Mouse (Mus musculus) liver, embryonic 15.5 days (tissue): ENCODE measurements around the gene Cfap65. TPM values are rescaled to one million over a fixed set of nuclear protein-coding genes. Genes with fewer than 3 reads are reported as not detected.

Experiments used
- ATAC-seq: fragments of 200-750 bp; cut with Nextera tagmentation; 2 replicates; pipeline ENCODE4 v1.8.0; 2017; ENCODE audit warnings: moderate number of reproducible peaks, mild to moderate bottlenecking, moderate library complexity; ENCODE audit not compliant: insufficient read depth
- H3K27ac ChIP-seq: fragments of 300-500 bp; sonication (generic); replicated peaks from 2 replicates; pipeline ENCODE4 v1.5.1; 2015; ENCODE audit warnings: mild to moderate bottlenecking, inconsistent platforms
- H3K27me3 ChIP-seq: fragments of 300-500 bp; sonication (generic); 2 replicates; pipeline ENCODE4 v1.6.1; 2015; ENCODE audit warnings: mild to moderate bottlenecking, inconsistent platforms
- H3K36me3 ChIP-seq: fragments of 300-500 bp; sonication (generic); replicated peaks from 2 replicates; pipeline ENCODE4 v1.6.1; 2015; ENCODE audit warnings: moderate library complexity, mild to moderate bottlenecking, inconsistent platforms
- H3K4me1 ChIP-seq: fragments of 300-500 bp; sonication (generic); replicated peaks from 2 replicates; pipeline ENCODE4 v1.6.1; 2015; ENCODE audit warnings: inconsistent platforms
- H3K4me2 ChIP-seq: fragments of 300-500 bp; sonication (generic); 2 replicates; pipeline ENCODE4 v1.6.1; 2015; ENCODE audit warnings: moderate library complexity, mild to moderate bottlenecking, inconsistent platforms
- H3K4me3 ChIP-seq: fragments of 300-500 bp; sonication (generic); replicated peaks from 2 replicates; pipeline ENCODE4 v1.5.1; 2015; ENCODE audit warnings: mild to moderate bottlenecking, inconsistent platforms
- H3K9ac ChIP-seq: fragments of 300-500 bp; sonication (generic); 2 replicates; pipeline ENCODE4 v1.6.1; 2015; ENCODE audit warnings: moderate library complexity, mild to moderate bottlenecking, inconsistent platforms
- H3K9me3 ChIP-seq: fragments of 300-500 bp; sonication (generic); replicated peaks from 2 replicates; pipeline ENCODE4 v1.6.1; 2016; ENCODE audit warnings: inconsistent platforms
- WGBS: fragments of 180-500 bp; shearing (Covaris S2); methylation state at CpG from one replicate; pipeline ENCODE4 v1.1.7; 2015; ENCODE audit warnings: mixed read lengths; ENCODE audit not compliant: insufficient replicate concordance; 5-methylcytosine and 5-hydroxymethylcytosine counted together
- polyA plus RNA-seq: library from polyadenylated mRNA; unstranded; fragments of >200 nt; fragmentation: Nextera tagmentation; extraction: Ambion mirVana; gene quantifications from 2 replicates; pipeline ENCODE4 v1.2.1, GENCODE M21; 2015

Cfap65 gene
- polyA plus RNA-seq, 1 experiment from 2014 or later: not detected

DNA sequence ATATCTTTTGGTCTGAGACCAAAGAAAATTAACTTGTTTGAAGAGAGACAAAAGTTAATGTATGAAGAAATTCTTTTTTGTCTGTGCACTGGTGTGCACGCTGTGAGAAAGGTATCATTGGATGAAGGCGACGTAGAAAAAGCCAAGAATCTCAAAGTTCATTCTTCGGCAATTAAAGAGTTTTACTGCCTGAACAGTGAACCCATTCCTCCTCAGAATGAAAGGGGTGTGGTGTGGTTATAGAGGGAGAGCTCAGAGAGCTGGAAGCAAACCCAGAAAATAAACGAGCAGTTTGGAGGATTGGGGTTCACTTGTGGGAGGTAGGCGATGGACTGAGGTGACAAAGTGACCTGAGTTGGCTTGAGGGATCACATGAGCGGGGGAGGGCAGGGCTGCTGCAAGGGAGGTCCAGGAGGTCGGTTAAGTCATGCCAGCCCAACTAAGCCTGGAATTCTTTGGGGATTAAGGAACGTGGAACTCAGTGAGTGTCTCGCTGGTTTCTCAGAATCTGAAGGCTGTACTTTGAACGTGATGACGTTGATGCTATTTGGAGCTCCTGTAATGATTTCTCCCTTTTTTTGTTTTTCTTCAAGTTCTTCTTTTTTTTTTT, 927 bp upstream of the Cfap65 start:
- no peak for ATAC-seq
- peaks cover 48% of the 10 kb centered on the region for H3K27me3 ChIP-seq
- H3K4me3 ChIP-seq: no peak overlapping the region
- no peak overlapping the region for H3K4me2 ChIP-seq
- H3K36me3 ChIP-seq: no peaks in the 10 kb centered on the region
- H3K9me3 ChIP-seq: no peaks in the 10 kb centered on the region
- H3K27ac ChIP-seq: no peak overlapping the region
- H3K4me1 ChIP-seq: no peaks in the 10 kb centered on the region
- H3K9ac ChIP-seq: no peak overlapping the region
- WGBS: 37% methylated on average over 12 of the region's 12 CpGs

GRCm38 (mm10) chr1:74927621-74928296, 7.6 kb downstream of the Cfap65 start:
- no peak for ATAC-seq
- no peaks in the 10 kb centered on the region for H3K36me3 ChIP-seq
- H3K27ac ChIP-seq: no peak overlapping the region
- no peaks in the 10 kb centered on the region for H3K4me1 ChIP-seq
- H3K9ac ChIP-seq: no peak overlapping the region
- no peak overlapping the region for H3K4me2 ChIP-seq
- H3K4me3 ChIP-seq: no peak overlapping the region
- H3K9me3 ChIP-seq: no peaks in the 10 kb centered on the region
- WGBS: 70% methylated on average over 9 of the region's 9 CpGs
- peaks cover 14% of the 10 kb centered on the region; the same call in 1 of the 2 replicates for H3K27me3 ChIP-seq

- H3K9ac ChIP-seq: no peak overlapping the region
- H3K4me2 ChIP-seq: no peak overlapping the region
- H3K4me3 ChIP-seq: no peak overlapping the region
- 28% methylated on average over 6 of the region's 6 CpGs for WGBS
- no peak overlapping the region for H3K27ac ChIP-seq
- H3K9me3 ChIP-seq: no peaks in the 10 kb centered on the region
- no peak for ATAC-seq
- peaks cover 11% of the 10 kb centered on the region; the same call in 1 of the 2 replicates for H3K27me3 ChIP-seq
- no peaks in the 10 kb centered on the region for H3K36me3 ChIP-seq
- H3K4me1 ChIP-seq: no peaks in the 10 kb centered on the region
These were observed 8.7 kb downstream of the Cfap65 start for GRCm38 (mm10) chr1:74926721-74927120.

- H3K27me3 ChIP-seq: peaks cover 5% of the 10 kb centered on the region; the same call in 1 of the 2 replicates
- H3K4me2 ChIP-seq: no peak overlapping the region
- no peaks in the 10 kb centered on the region for H3K9me3 ChIP-seq
- H3K4me1 ChIP-seq: no peaks in the 10 kb centered on the region
- H3K4me3 ChIP-seq: no peak overlapping the region
- WGBS: 54% methylated on average over 4 of the region's 4 CpGs
- no peak overlapping the region for H3K9ac ChIP-seq
- H3K36me3 ChIP-seq: no peaks in the 10 kb centered on the region
- no peak overlapping the region for H3K27ac ChIP-seq
- no peak for ATAC-seq
These were observed 10.9 kb downstream of the Cfap65 start for GRCm38 (mm10) chr1:74924464-74924863.

DNA sequence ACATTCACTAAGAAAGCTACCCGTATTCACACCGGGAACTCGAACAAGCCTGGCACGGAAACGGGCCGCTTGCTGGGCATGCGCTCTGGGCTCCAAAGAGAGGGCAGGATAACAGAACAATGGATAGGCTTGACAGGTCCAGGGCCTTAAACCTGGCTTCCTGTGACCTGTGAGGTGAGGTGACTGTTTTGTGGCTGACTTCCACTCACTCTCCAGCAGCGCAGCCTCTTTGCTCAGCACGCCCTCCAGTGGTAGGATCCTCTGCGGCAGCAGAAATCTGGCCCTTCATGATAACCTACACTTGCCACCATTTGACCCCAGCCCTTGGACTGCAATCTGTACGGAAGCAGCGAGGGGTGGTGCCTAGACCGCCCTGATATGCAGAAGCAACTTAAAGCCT, 19.7 kb downstream of the Cfap65 start:
- no peak overlapping the region for H3K4me3 ChIP-seq
- 20% methylated on average over 13 of the region's 13 CpGs for WGBS
- H3K27ac ChIP-seq: no peak overlapping the region
- no peak overlapping the region for H3K9ac ChIP-seq
- ATAC-seq: no peak
- no peaks in the 10 kb centered on the region for H3K9me3 ChIP-seq
- no peaks in the 10 kb centered on the region for H3K4me1 ChIP-seq
- no peaks in the 10 kb centered on the region for H3K36me3 ChIP-seq
- no peak overlapping the region for H3K4me2 ChIP-seq
- H3K27me3 ChIP-seq: peaks cover 9% of the 10 kb centered on the region; the same call in 1 of the 2 replicates

- H3K4me2 ChIP-seq: no peak overlapping the region
- no peak overlapping the region for H3K4me3 ChIP-seq
- H3K9ac ChIP-seq: no peak overlapping the region
- H3K36me3 ChIP-seq: no peaks in the 10 kb centered on the region
- no peaks in the 10 kb centered on the region for H3K4me1 ChIP-seq
- ATAC-seq: no peak
- peaks cover 76% of the 10 kb centered on the region for H3K27me3 ChIP-seq
- WGBS: 10% methylated on average over 6 of the region's 6 CpGs
- no peak overlapping the region for H3K27ac ChIP-seq
- H3K9me3 ChIP-seq: no peaks in the 10 kb centered on the region
These were observed 33.2 kb downstream of the Cfap65 start for GRCm38 (mm10) chr1:74902191-74902590.

DNA sequence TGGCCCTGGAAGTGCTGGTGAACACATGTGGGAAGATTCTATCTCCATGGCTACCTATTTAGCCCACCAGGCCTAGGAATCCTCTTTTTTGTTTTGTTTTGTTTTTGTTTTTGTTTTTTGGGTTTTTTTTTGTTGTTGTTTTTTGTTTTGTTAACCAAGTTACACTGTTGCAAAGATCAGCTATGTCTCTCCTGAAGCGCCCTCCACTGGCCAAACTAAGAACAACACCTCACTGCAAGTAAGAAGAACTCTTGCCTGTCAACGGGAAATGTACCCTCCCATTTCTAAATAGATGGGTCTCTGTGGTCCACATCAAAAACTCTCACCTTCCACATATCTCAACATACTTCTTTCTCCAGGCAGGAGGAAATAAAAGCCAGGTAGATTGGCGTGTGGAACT, 33.7 kb downstream of the Cfap65 start:
- no peaks in the 10 kb centered on the region for H3K4me1 ChIP-seq
- no peak overlapping the region for H3K4me2 ChIP-seq
- ATAC-seq: no peak
- 5% methylated on average over 3 of the region's 3 CpGs for WGBS
- no peak overlapping the region for H3K4me3 ChIP-seq
- no peaks in the 10 kb centered on the region for H3K9me3 ChIP-seq
- no peak overlapping the region for H3K27ac ChIP-seq
- no peak overlapping the region for H3K9ac ChIP-seq
- no peaks in the 10 kb centered on the region for H3K36me3 ChIP-seq
- H3K27me3 ChIP-seq: peaks cover 81% of the 10 kb centered on the region

DNA sequence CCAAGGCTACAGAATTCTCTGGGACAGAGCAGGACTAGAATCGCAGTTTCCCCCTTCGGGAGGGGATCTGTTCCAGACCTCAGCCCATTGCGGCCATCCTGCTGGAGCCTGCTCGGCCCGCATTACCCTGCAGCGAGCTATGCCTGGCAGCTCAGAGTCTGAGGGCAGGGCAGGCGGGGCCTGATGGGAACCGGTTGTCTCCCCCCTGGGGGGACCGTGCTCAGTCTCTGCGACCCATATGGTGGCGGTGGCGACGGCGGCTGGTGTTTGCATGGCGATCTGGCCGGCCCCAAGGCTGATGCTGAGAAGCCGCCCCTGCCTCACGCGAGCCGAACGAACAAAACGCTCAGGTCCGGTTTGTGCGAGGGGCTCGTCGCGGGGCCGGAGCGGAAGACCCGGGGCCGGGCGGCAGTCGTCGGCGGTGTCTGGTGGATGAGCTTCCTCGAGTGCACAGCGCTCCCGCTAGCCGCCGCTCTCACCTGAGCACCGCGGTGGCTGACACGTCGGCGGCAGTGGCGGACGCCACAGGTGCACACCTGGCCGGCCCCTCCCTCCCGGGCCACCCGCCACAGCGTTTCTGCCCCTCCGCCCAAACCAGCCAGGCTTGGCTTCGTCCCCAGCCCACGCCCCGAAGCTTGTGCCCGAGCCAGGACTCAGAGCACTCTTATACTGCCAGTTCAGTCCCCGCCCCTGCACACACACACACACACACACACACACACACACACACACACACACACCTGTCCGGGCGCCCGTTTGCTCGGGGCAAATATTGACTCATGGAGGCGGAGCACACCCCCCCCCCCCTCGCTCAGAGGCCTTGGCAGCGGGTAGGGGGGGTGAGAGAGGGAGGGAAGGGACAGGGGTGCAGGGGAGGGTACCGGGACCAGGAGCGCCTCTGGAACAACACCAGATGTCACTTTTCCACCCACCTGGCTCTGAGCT, 34.8 kb downstream of the Cfap65 start:
- Histone ChIP-seq H3K27ac (no peak overlapping the region), H3K9ac (no peak overlapping the region), H3K9me3 (no peaks in the 10 kb centered on the region), H3K27me3 (peaks cover 88% of the 10 kb centered on the region), H3K4me3 (peak overlapping the region; percentile 21), H3K4me1 (no peaks in the 10 kb centered on the region), H3K4me2 (peak overlapping the region; percentile 56), H3K36me3 (no peaks in the 10 kb centered on the region)
- WGBS: 2% methylated on average over 63 of the region's 66 CpGs
- ATAC-seq: peak; percentile 69; the same call in 1 of the 2 replicates

DNA sequence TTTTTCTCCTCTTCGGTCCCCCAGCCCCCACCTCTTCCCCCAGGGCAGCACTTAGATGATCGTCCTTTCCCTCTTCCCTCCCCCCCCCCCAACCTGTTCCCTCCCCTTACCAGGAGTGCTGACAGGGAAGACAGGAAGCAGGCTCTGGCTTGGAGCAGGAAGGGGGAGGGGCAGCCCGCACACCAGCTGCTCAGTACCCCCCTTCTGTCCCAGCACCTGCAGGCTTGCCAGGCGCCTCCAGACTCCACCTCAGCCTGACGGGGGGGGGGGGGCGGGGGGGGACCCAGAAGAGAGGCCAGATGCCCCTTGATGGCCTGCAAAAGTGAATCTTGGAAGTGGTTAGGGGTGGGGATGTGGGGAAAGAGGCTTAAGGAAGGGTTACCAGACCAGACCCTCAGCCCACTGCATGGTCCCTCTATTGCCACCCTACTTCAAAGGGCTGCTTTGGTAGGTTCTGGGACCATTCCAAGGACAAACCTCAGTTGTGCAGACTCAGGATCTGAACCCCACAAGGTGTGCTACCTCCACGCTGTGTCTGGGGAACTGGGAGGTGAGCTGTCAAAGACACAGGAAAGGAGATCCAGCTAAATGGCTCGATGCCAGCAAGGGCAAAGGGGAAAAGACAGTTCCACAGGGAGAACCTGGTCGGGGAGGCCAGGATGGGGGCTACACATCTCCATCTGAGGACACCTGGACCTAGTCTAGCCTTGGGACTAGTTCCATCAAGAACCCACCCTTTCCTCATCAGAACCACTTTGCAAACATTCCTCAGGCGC, 36.6 kb downstream of the Cfap65 start:
- Histone ChIP-seq H3K4me3 (no peak overlapping the region), H3K4me2 (no peak overlapping the region), H3K27me3 (peaks cover 95% of the 10 kb centered on the region), H3K36me3 (no peaks in the 10 kb centered on the region), H3K9ac (no peak overlapping the region), H3K27ac (no peak overlapping the region), H3K9me3 (no peaks in the 10 kb centered on the region), H3K4me1 (no peaks in the 10 kb centered on the region)
- ATAC-seq: no peak
- WGBS: 5% methylated on average over 9 of the region's 10 CpGs

DNA sequence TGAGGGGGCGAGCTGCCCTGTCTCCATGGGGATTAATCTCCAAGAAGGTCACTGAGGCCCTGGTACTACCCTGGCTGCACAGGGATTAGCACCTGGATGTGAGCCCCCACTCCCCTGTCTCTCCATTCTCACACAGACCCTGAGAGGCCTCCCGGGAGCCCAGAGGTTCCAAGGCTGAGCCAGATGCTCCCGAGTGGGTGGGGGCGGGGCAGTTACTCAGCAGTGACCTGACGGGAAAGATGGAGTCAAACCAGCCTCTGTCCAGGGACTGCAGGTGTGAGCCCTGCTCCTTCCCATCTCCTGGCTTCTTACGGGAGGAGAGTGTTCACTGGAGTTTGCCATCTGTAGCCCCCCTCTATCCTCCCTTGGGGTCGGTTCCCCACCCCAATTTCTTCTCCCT, 37.4 kb downstream of the Cfap65 start:
- no peak overlapping the region for H3K4me3 ChIP-seq
- H3K36me3 ChIP-seq: no peaks in the 10 kb centered on the region
- H3K4me2 ChIP-seq: no peak overlapping the region
- H3K4me1 ChIP-seq: no peaks in the 10 kb centered on the region
- H3K9ac ChIP-seq: no peak overlapping the region
- no peak for ATAC-seq
- no peak overlapping the region for H3K27ac ChIP-seq
- 17% methylated on average over 7 of the region's 7 CpGs for WGBS
- no peaks in the 10 kb centered on the region for H3K9me3 ChIP-seq
- H3K27me3 ChIP-seq: peaks cover 96% of the 10 kb centered on the region
